Mouse (Mus musculus): ENCODE data around the gene Rictor. TPM values are rescaled to one million over a fixed set of nuclear protein-coding genes. Genes with fewer than 3 reads are reported as not detected.

Rictor gene
- polyA plus RNA-seq, 1 experiment from 2014 or later = 54.3 TPM

- Histone ChIP-seq H3K4me3 (replicated peaks) (no peak overlapping the region), H3K36me3 (replicated peaks) (no peaks in the 10 kb centered on the region), H3K4me1 (peaks cover 35% of the 10 kb centered on the region), H3K9ac (no peak overlapping the region), H3K27ac (no peak overlapping the region), H3K4me2 (no peak overlapping the region), H3K9me3 (no peaks in the 10 kb centered on the region), H3K27me3 (no peaks in the 10 kb centered on the region)
- no peak for ATAC-seq (ENCODE audit: low FRiP score)
- WGBS = 88% methylated on average over 7 of the region's 7 CpGs
Measured at GRCm38 (mm10) chr15:6711226-6711625, 3.0 kb downstream of the Rictor start.

DNA sequence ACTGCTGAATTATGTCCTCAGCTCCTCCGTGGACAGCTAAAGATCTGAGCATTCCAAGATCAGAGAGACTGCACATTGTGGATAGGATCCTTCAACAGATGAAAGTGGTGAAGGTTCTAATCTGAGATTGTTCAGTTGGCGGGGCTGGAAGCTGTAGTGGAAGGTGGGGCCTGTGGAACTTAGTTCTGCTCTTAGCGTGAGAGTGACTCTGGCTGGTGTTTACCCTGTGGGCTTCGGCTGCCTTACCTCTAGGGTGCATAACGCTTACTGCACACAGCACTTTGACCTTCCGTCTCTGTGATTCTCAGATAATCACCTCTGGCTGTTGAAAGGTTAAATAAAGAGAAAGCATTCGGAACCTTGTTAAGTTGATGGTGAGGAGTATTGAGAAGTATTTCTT lies 6.6 kb downstream of the Rictor start:
- WGBS = 69% methylated on average over 7 of the region's 7 CpGs
- Histone ChIP-seq H3K4me1 (peaks cover 29% of the 10 kb centered on the region), H3K4me2 (no peak overlapping the region), H3K4me3 (replicated peaks) (no peak overlapping the region), H3K27ac (no peak overlapping the region), H3K9me3 (0 out of 2 replicates have a peak, but pooled peaks cover 3% of the 10 kb centered on the region), H3K36me3 (replicated peaks) (peaks cover 4% of the 10 kb centered on the region; the same call in 1 of the 2 replicates), H3K9ac (no peak overlapping the region), H3K27me3 (no peaks in the 10 kb centered on the region)
- ATAC-seq (ENCODE audit: low FRiP score) = no peak

DNA sequence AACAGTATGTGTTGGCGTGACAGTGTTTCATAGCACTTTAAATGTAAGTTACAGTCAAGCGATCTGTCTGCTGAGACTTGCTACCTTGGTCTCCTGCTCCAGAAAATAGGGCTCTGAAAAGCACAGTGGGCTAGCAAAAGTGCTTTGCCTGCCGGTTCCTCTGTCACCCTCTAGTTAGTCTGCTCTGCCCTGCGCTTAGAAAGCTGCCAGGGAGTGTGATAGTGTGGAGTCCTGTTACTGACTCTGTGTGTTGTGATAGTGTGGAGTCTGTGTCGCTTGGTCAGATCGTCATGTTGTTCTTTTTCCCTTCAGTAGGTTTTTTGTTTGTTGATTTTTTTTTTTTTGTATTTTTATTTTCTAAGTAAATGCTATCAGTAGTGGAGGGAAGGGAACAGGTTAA lies 7.1 kb downstream of the Rictor start:
- H3K4me3 ChIP-seq (replicated peaks) = no peak overlapping the region
- H3K4me2 ChIP-seq = no peak overlapping the region
- peaks cover 26% of the 10 kb centered on the region for H3K4me1 ChIP-seq
- H3K27ac ChIP-seq = no peak overlapping the region
- 0 out of 2 replicates have a peak, but pooled peaks cover 5% of the 10 kb centered on the region for H3K9me3 ChIP-seq
- no peaks in the 10 kb centered on the region for H3K27me3 ChIP-seq
- no peak overlapping the region for H3K9ac ChIP-seq
- ATAC-seq (ENCODE audit: low FRiP score) = no peak
- peaks cover 6% of the 10 kb centered on the region; the same call in 1 of the 2 replicates for H3K36me3 ChIP-seq (replicated peaks)
- WGBS = 79% methylated on average over 6 of the region's 6 CpGs

DNA sequence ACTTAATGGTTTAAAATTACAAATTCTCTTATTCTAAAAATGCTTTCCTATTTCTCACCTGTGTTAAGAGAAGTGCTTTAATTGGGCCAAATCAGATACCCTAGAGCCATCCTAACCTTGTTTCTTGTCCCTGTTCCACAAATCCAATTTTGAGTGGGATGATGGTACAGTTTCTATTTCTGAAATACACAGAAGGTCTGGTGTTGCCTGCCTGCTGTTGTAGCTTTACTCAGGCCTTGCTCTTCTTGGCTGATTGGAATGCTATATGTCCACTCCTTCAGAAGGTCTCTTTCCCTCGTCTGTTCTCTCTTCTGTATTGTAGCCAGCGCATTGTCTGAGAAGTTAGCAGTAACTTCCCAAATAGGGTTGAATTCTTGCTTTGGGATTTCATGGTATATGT lies 13.2 kb downstream of the Rictor start:
- Histone ChIP-seq H3K27me3 (no peaks in the 10 kb centered on the region), H3K4me2 (no peak overlapping the region), H3K4me3 (replicated peaks) (no peak overlapping the region), H3K36me3 (replicated peaks) (peaks cover 6% of the 10 kb centered on the region; the same call in 1 of the 2 replicates), H3K9ac (no peak overlapping the region), H3K27ac (no peak overlapping the region), H3K4me1 (0 out of 2 replicates have a peak, but pooled peaks cover 3% of the 10 kb centered on the region), H3K9me3 (0 out of 2 replicates have a peak, but pooled peaks cover 5% of the 10 kb centered on the region)
- WGBS = 81% methylated on average over 2 of the region's 2 CpGs
- no peak for ATAC-seq (ENCODE audit: low FRiP score)

DNA sequence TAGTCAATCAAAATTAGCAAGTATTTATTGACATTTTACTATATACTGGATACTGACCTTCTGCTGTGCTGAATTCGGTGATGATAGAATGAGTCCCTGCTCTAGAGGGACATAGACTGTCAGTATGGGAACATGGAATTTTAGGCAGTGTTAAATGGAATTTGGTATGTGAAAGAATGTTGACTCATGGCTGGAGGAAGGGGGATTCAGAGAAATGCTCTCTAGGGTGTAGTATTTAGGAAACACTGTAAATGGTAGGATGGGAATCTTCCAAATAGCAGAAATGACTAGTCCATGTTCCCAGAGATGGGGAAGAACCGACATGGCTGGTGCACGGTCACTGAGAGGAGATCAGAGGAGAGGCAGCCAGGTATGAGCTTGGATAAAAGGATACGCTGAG lies 13.6 kb downstream of the Rictor start:
- 93% methylated on average over 4 of the region's 4 CpGs for WGBS
- peaks cover 6% of the 10 kb centered on the region; the same call in 1 of the 2 replicates for H3K36me3 ChIP-seq (replicated peaks)
- H3K4me3 ChIP-seq (replicated peaks) = no peak overlapping the region
- H3K9me3 ChIP-seq = 0 out of 2 replicates have a peak, but pooled peaks cover 5% of the 10 kb centered on the region
- 0 out of 2 replicates have a peak, but pooled peaks cover 3% of the 10 kb centered on the region for H3K4me1 ChIP-seq
- no peaks in the 10 kb centered on the region for H3K27me3 ChIP-seq
- no peak overlapping the region for H3K9ac ChIP-seq
- no peak for ATAC-seq (ENCODE audit: low FRiP score)
- H3K4me2 ChIP-seq = no peak overlapping the region
- H3K27ac ChIP-seq = no peak overlapping the region

GRCm38 (mm10) chr15:6722405-6723176 lies 14.4 kb downstream of the Rictor start:
- 95% methylated on average over 11 of the region's 11 CpGs for WGBS
- Histone ChIP-seq H3K9me3 (0 out of 2 replicates have a peak, but pooled peaks cover 5% of the 10 kb centered on the region), H3K27me3 (no peaks in the 10 kb centered on the region), H3K4me3 (replicated peaks) (no peak overlapping the region), H3K27ac (no peak overlapping the region), H3K4me1 (0 out of 2 replicates have a peak, but pooled peaks cover 3% of the 10 kb centered on the region), H3K36me3 (replicated peaks) (peaks cover 6% of the 10 kb centered on the region; the same call in 1 of the 2 replicates), H3K4me2 (no peak overlapping the region), H3K9ac (no peak overlapping the region)
- no peak for ATAC-seq (ENCODE audit: low FRiP score)

DNA sequence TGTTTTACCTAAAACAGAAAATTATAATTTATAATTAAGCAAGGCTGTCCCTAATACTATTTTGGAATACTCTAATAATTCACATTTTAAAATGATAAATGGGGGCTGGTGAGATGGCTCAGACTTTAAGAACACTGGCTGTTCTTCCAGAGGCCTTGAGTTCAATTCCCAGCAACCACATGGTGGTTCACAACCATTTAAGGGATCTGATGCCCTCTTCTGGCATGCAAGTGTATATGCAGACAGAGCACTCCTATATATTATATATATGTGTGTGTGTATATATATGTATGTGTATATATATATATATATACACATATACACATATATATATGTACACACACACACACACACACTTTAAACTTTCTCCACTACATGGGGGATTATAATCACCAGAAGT lies 15.2 kb downstream of the Rictor start:
- Histone ChIP-seq H3K4me1 (0 out of 2 replicates have a peak, but pooled peaks cover 3% of the 10 kb centered on the region), H3K27ac (no peak overlapping the region), H3K4me2 (no peak overlapping the region), H3K4me3 (replicated peaks) (no peak overlapping the region), H3K27me3 (no peaks in the 10 kb centered on the region), H3K36me3 (replicated peaks) (peaks cover 6% of the 10 kb centered on the region; the same call in 1 of the 2 replicates), H3K9ac (no peak overlapping the region), H3K9me3 (0 out of 2 replicates have a peak, but pooled peaks cover 5% of the 10 kb centered on the region)
- no peak for ATAC-seq (ENCODE audit: low FRiP score)

DNA sequence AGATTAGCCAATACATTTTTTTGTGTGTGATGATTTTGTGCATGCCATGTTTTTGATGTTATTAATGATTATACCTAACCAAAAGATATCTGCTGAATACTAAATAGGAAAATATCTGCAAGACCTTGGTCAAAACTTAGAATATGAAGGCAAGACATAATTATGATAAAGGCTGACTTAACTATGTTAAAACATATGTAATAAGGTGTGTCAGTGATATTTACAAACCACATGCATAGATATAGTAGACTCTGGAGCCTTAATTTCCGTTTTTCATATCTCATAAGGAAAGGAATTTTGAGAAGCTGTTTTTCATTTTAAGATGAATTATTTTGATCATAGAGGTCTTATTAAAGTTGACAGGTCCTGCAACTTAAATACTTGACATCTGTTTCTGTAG lies 16.3 kb downstream of the Rictor start:
- no peak overlapping the region for H3K9ac ChIP-seq
- H3K4me2 ChIP-seq = no peak overlapping the region
- 0 out of 2 replicates have a peak, but pooled peaks cover 3% of the 10 kb centered on the region for H3K4me1 ChIP-seq
- 0 out of 2 replicates have a peak, but pooled peaks cover 5% of the 10 kb centered on the region for H3K9me3 ChIP-seq
- 95% methylated on average over 1 of the region's 1 CpGs for WGBS
- ATAC-seq (ENCODE audit: low FRiP score) = no peak
- H3K27me3 ChIP-seq = no peaks in the 10 kb centered on the region
- H3K27ac ChIP-seq = no peak overlapping the region
- peaks cover 6% of the 10 kb centered on the region; the same call in 1 of the 2 replicates for H3K36me3 ChIP-seq (replicated peaks)
- H3K4me3 ChIP-seq (replicated peaks) = no peak overlapping the region

DNA sequence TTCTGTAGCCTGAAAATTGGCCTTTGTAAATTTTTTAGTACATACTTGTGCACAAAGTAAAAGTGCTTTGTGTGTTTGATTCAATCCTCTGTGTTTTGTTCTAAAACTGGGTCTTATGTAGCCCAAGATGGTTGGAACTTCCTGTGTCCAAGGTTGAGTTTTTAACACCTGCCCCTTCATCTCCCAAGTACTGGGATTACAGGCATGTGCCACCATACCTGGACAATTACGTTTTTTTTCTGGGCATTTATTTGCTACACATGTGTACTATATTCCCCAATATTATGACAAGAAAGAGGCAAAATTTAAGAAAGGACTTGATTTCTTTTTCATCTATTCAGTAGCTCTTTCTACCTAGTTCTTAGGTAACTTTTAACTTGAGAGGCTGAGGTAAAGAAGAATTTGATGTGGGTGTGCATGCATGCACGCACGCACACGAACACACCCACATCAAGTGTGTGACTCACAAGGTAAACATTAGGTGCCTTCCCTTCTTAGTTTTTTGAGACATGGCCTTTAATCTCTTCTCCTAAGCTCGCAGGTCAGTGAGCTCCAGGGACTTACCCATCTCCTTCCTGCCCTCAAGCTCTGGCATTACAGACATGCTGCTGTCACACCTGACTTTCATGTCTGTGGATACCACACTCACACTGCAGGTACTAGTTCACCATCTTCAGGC lies 18.1 kb downstream of the Rictor start:
- Histone ChIP-seq H3K27me3 (no peaks in the 10 kb centered on the region), H3K27ac (no peak overlapping the region), H3K9me3 (no peaks in the 10 kb centered on the region), H3K4me3 (replicated peaks) (no peak overlapping the region), H3K4me1 (0 out of 2 replicates have a peak, but pooled peaks cover 3% of the 10 kb centered on the region), H3K36me3 (replicated peaks) (no peaks in the 10 kb centered on the region), H3K9ac (no peak overlapping the region), H3K4me2 (no peak overlapping the region)
- no peak for ATAC-seq (ENCODE audit: low FRiP score)
- WGBS = 81% methylated on average over 5 of the region's 5 CpGs

DNA sequence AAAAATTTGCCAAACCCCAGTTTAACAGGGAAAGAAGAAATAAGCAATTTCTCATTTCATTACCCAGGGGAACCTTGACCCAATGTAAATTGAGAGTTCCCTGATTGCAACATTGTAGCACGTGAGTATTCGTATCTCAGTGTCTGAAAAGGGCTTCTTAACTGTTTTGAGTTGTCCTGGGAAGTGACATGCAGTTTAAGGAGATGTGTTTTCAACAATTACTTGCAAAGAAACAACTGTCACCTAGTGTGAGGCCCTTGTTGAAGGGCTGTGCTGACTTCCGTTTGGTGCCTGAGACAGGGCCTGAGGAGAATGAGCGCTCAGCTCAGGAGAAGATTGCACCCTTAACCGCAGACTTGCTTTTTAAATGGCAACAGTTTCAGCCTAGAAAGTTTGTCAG lies 24.9 kb downstream of the Rictor start:
- WGBS = 82% methylated on average over 5 of the region's 5 CpGs
- Histone ChIP-seq H3K9me3 (no peaks in the 10 kb centered on the region), H3K4me1 (no peaks in the 10 kb centered on the region), H3K4me2 (no peak overlapping the region), H3K36me3 (replicated peaks) (no peaks in the 10 kb centered on the region), H3K27ac (no peak overlapping the region), H3K9ac (no peak overlapping the region), H3K4me3 (replicated peaks) (no peak overlapping the region), H3K27me3 (no peaks in the 10 kb centered on the region)
- no peak for ATAC-seq (ENCODE audit: low FRiP score)

- no peak overlapping the region for H3K4me3 ChIP-seq (replicated peaks)
- no peak for ATAC-seq (ENCODE audit: low FRiP score)
- no peak overlapping the region for H3K27ac ChIP-seq
- H3K9me3 ChIP-seq = no peaks in the 10 kb centered on the region
- 0 out of 2 replicates have a peak, but pooled peaks cover 7% of the 10 kb centered on the region for H3K36me3 ChIP-seq (replicated peaks)
- 95% methylated on average over 2 of the region's 2 CpGs for WGBS
- no peak overlapping the region for H3K4me2 ChIP-seq
- no peaks in the 10 kb centered on the region for H3K4me1 ChIP-seq
- no peak overlapping the region for H3K9ac ChIP-seq
- H3K27me3 ChIP-seq = no peaks in the 10 kb centered on the region
Measured at GRCm38 (mm10) chr15:6739180-6739579, 31.0 kb downstream of the Rictor start.

DNA sequence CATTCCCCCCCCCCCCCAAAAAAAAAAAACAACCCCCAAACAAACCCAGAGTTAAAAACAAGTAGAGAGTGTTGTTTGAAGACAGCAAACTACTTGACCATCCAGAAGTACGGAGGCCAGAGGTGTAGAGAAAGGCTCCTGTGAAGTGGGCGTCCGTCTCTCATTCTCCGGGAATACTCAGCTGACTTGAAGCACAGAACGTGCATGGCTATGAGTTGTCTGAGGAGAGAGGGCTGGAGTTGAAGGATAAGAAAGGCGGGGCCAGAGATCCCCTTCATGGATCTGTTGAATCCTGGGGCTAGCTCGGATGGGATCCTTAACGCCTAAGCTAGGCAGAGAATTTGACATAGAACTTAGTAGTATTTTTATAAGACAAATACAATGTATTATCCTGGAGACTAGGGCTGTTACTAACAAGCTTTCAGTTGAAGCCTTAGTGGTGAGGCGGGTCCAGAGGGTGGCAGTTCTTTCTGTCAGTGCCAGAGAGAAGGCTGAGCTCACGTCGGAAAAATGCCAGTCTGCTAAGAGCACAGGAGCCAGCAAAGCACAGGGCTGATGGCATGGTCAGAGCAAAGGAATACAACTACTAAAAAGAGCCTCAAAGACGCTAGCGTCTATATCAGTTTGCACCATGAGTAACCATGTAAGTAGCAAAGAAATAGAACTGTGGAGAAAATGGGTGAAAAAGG lies 34.3 kb downstream of the Rictor start:
- no peak for ATAC-seq (ENCODE audit: low FRiP score)
- Histone ChIP-seq H3K27me3 (no peaks in the 10 kb centered on the region), H3K4me2 (no peak overlapping the region), H3K4me1 (no peaks in the 10 kb centered on the region), H3K27ac (no peak overlapping the region), H3K9me3 (no peaks in the 10 kb centered on the region), H3K36me3 (replicated peaks) (peaks cover 9% of the 10 kb centered on the region; the same call in 1 of the 2 replicates), H3K4me3 (replicated peaks) (no peak overlapping the region), H3K9ac (no peak overlapping the region)
- 82% methylated on average over 13 of the region's 13 CpGs for WGBS

Data from forebrain, embryonic 12.5 days (tissue).